Mouse (Mus musculus) kidney, adult 2 months (tissue): ENCODE measurements at regions not wholly inside any gene's neighbourhood (a gene's known extent, or its start where the extent isn't known, plus 50 kb on each side); places are given as distances from the start of the nearest gene placed in this dataset.

Experiments
- DNase-seq: peaks from one replicate; pipeline ENCODE4 v3.0.0; 2021
- H3K27ac ChIP-seq: fragments of 200-500 bp; 2 replicates; pipeline ENCODE4 v1.5.1; 2012; ENCODE audit warnings: low read depth, low read length, control low read depth, inconsistent platforms; ENCODE audit not compliant: insufficient read depth
- H3K27me3 ChIP-seq: fragments of 200-500 bp; replicated peaks from 2 replicates; pipeline ENCODE4 v1.6.1; 2012; ENCODE audit warnings: mild to moderate bottlenecking, moderate library complexity, low read length, inconsistent platforms; ENCODE audit not compliant: control insufficient read depth, insufficient read depth
- H3K36me3 ChIP-seq: fragments of 200-500 bp; 2 replicates; pipeline ENCODE4 v1.6.1; 2012; ENCODE audit warnings: mild to moderate bottlenecking, moderate library complexity, low read length, inconsistent platforms; ENCODE audit not compliant: control insufficient read depth, insufficient read depth
- H3K4me1 ChIP-seq: fragments of 200-500 bp; 2 replicates; pipeline ENCODE4 v1.6.1; 2011; ENCODE audit warnings: low read length; ENCODE audit not compliant: control insufficient read depth, insufficient read depth
- H3K4me3 ChIP-seq: fragments of 200-500 bp; 2 replicates; pipeline ENCODE4 v1.5.1; 2011; ENCODE audit warnings: mild to moderate bottlenecking, low read depth, low read length, control low read depth; ENCODE audit not compliant: insufficient read depth
- CTCF ChIP-seq: fragments of 200-500 bp; conservative IDR thresholded peaks from 2 replicates; pipeline ENCODE4 v1.5.1; 2011; ENCODE audit warnings: low read depth, mild to moderate bottlenecking, control low read depth, low read length, moderate library complexity, mixed read lengths; ENCODE audit not compliant: insufficient read depth, insufficient read length
- POLR2A ChIP-seq: fragments of 200-500 bp; IDR thresholded peaks from one replicate; pipeline ENCODE4 v1.6.1; 2011; ENCODE audit warnings: low read depth, low read length, control low read depth
- WGBS: fragments of 180-500 bp; shearing (Covaris S2); methylation state at CpG from one replicate; pipeline ENCODE4 v1.1.7; 2018; 5-methylcytosine and 5-hydroxymethylcytosine counted together

DNA sequence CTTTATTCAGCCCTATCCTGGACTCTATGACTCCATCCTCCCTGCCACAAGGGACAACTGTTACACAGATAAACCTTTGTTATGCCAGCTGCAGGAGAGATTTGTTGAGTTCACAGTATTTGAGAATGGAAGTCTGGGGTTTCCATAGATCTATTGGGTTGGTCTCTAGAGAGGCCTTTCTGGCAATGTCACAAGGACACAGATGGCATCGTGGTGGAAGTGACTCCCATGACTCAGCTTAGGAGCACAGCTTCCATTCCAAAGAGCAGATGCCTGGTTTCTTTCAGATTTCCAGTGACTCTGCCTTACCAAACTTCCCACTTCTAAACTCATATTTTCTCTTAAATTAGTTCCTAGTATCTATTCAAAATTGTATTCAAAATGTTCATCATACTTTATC, 467.6 kb downstream of the Gm826 start:
- H3K27me3 ChIP-seq, result no peaks in the 10 kb centered on the region
- no peaks in the 10 kb centered on the region for H3K4me1 ChIP-seq
- no peak for DNase-seq
- 77% methylated on average over 1 of the region's 1 CpGs for WGBS
- no peak overlapping the region for H3K27ac ChIP-seq
- no peak for TF ChIP-seq CTCF
- TF ChIP-seq POLR2A, result no peak
- no peak overlapping the region for H3K4me3 ChIP-seq
- H3K36me3 ChIP-seq, result no peaks in the 10 kb centered on the region

DNA sequence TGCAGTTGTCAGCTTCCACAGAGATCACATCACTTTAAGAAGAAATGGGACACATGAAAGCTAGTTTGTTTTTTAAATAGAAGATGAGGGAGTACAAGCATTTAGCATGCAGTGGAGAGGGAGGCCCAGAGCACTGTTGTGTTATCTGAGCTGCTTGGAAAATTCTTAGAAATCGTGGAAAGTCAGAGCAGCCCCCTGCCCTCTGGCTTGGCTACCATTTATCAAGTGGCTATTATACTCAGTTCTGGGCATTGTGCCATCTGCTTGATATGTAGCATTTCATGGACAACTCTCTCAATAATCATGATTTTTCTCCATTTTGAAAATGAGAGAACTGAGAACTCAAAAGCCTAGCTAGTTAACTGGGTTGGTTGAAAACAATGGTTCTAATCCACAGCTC, 470.8 kb downstream of the Gm826 start:
- Histone ChIP-seq H3K4me3 (no peak overlapping the region), H3K4me1 (no peaks in the 10 kb centered on the region), H3K27ac (no peak overlapping the region), H3K27me3 (no peaks in the 10 kb centered on the region), H3K36me3 (no peaks in the 10 kb centered on the region)
- TF ChIP-seq CTCF (no peak), POLR2A (no peak)
- no peak for DNase-seq
- WGBS, result 19% methylated on average over 1 of the region's 1 CpGs

DNA sequence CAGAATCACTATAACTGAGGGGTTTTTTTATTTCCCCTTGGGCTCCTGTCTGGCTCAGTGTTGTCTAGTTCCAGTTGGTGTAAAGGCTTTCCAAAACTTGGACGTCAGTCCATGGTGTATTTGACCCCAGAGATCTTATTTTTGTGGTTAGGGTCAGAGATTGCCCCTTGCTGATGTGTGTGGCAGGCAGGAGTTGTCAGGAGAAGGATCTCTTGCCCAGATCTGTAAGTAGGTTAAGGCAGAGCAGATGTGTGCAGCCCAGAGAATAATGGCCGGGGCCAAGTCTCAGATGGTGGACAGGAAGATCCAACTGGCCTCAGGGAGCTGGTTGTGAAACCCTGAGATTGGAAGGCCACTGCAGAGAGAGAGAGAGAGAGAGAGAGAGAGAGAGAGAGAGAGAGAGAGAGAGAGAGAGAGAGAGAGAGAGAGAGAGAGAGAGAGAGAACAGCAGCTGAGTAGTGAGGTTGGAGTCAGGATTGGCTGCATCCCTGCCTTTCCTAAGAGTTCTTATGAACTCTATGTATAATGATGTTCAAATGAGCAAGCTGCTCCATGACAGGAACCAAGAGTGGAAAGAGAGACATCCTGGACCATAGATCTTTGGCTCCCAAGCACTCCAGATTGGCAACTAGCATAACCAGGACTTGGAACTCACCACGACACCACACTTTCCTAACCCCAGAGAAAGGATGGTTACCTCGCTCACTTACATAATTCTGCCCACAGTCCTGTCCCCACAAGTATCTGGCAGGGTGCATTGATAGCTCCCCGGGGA, 479.9 kb downstream of the Gm826 start:
- Histone ChIP-seq H3K27ac (no peak overlapping the region), H3K27me3 (no peaks in the 10 kb centered on the region), H3K36me3 (no peaks in the 10 kb centered on the region), H3K4me3 (no peak overlapping the region), H3K4me1 (no peaks in the 10 kb centered on the region)
- 80% methylated on average over 5 of the region's 5 CpGs for whole genome bisulfite sequencing
- TF ChIP-seq POLR2A (no peak), CTCF (no peak)
- peak; percentile 18 for DNase-seq

DNA sequence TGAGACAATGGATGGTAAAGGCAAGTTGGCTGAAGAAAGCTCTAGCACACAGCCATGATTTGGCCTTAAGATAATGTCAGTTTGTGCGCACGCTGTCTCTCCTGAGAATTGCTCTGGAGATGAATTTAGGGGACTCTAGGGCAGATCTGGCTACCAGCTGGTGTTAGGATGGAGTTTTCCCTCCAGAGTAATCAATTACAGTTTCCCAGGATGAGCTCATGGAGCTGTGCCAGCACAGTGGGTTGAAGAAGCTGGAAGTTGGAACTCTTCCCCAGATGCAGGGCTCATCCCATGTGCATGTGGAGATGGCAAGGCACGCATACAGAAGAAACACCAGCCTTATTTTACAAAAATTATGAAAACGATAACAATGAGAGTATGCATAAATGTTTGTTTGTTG, 481.0 kb downstream of the Gm826 start:
- DNase-seq, result no peak
- H3K4me3 ChIP-seq, result no peak overlapping the region
- no peak overlapping the region for H3K27ac ChIP-seq
- no peaks in the 10 kb centered on the region for H3K4me1 ChIP-seq
- WGBS, result 86% methylated on average over 4 of the region's 4 CpGs
- no peaks in the 10 kb centered on the region for H3K36me3 ChIP-seq
- TF ChIP-seq CTCF (no peak), POLR2A (no peak)
- H3K27me3 ChIP-seq, result no peaks in the 10 kb centered on the region

DNA sequence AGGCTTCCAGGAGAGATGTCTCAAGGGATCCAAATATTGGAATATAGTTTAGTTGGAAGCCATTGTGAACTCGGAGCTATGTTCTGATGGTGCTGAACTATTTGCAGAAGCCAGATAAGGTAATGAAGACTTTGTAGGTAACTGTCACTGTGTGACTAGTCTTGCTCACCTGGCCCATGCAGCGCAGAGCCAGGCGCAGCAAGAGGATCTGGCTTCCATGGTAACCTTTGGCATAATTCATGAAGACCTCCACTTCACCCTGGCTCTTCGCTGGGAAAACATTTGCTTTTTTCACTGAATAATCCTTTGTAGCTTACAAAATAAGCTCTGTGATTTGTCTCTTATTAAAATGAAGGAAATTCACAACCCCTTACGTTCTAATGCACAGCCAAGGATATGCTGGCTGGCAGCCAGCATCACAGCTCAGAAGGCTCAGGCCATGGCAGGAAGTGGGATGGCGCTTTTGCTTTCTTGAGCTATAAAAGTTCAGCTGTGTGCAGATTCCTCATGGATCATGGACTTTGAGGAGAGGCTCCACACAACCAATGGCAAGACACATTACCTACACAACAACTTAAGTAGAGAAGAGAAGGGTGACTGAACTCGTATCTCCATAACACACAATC, 501.4 kb downstream of the Gm826 start:
- peak; percentile 20 for DNase-seq
- WGBS, result 64% methylated on average over 7 of the region's 7 CpGs
- TF ChIP-seq CTCF (no peak), POLR2A (no peak)
- Histone ChIP-seq H3K36me3 (no peaks in the 10 kb centered on the region), H3K27ac (no peak overlapping the region), H3K4me1 (no peaks in the 10 kb centered on the region), H3K27me3 (no peaks in the 10 kb centered on the region), H3K4me3 (no peak overlapping the region)

DNA sequence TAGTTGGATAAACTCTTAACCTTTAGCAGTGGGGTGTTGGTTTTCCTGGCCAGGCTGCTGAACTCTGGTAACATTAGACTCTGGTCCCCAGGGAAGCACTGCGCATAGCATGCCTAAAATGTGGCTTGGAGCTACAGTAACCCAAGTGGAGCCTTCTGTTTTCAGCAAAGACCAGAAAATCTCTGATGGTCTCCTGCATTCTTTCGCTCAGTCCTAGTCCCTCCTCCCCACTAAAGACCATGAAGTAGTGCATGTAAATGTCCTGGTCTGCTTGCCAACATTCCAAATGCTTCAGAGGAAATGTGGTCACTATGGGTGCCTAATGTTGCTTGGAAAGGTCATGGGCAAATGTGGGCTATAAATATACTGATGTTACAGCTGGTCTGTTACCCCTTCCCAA, 507.5 kb downstream of the Gm826 start:
- Histone ChIP-seq H3K27me3 (no peaks in the 10 kb centered on the region), H3K4me3 (no peak overlapping the region), H3K27ac (no peak overlapping the region), H3K36me3 (no peaks in the 10 kb centered on the region), H3K4me1 (no peaks in the 10 kb centered on the region)
- TF ChIP-seq POLR2A (no peak), CTCF (no peak)
- DNase-seq, result peak; percentile 67
- WGBS, result 53% methylated on average over 2 of the region's 2 CpGs

DNA sequence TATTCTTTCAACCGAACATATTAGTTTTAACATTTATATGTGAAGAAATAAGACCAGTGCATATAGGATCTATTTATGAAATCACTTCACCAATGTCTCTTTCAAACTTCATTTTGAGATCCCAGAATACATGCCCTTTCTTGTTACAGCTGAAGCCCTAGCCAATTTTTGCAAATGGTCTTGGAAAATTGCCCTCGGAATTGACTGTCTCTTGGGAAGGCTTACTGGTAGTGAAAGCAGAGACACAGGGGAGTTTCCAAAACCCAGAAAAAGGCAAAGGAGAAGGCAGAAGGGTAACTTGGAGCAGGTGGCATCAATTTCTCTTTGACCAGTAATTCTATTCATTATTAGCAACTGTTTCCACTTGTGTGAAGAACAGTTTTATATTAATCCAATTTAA, 515.4 kb downstream of the Gm826 start:
- TF ChIP-seq POLR2A (no peak), CTCF (no peak)
- no peak for DNase-seq
- H3K4me1 ChIP-seq, result no peaks in the 10 kb centered on the region
- H3K27ac ChIP-seq, result no peak overlapping the region
- H3K4me3 ChIP-seq, result no peak overlapping the region
- H3K36me3 ChIP-seq, result no peaks in the 10 kb centered on the region
- no peaks in the 10 kb centered on the region for H3K27me3 ChIP-seq
- 78% methylated on average over 2 of the region's 2 CpGs for WGBS
